Mouse (Mus musculus): Measurements from ENCODE around the gene Rflnb. TPM values are rescaled to one million over a fixed set of nuclear protein-coding genes. Genes with fewer than 3 reads are reported as not detected.
"Not testable (repeated sequence)": the region's sequence is repeated elsewhere in the genome, so short reads cannot be mapped to it uniquely, and the experiment has no call there.

Rflnb gene
- polyA plus RNA-seq, 1 experiment = 16.0 TPM

GRCm38 (mm10) chr11:76019879-76020278 is 7.7 kb downstream of the Rflnb start:
- TF ChIP-seq POLR2A (IDR thresholded peaks at IDR 0.05; ENCODE audit: borderline replicate concordance, extremely low read depth, low read depth, low read length) = no peak
- TF ChIP-seq CTCF (IDR thresholded peaks at IDR 0.05; ENCODE audit: insufficient read depth, low read length) = no peak
- no peaks in the 10 kb centered on the region for H3K4me1 ChIP-seq (ENCODE audit: control insufficient read depth, insufficient read depth, low read length)
- DNase-seq = no peak
- H3K4me3 ChIP-seq (replicated peaks; ENCODE audit: extremely low read depth, low read depth, low read length) = no peak overlapping the region
- WGBS = 81% methylated on average over 4 of the region's 4 CpGs

DNA sequence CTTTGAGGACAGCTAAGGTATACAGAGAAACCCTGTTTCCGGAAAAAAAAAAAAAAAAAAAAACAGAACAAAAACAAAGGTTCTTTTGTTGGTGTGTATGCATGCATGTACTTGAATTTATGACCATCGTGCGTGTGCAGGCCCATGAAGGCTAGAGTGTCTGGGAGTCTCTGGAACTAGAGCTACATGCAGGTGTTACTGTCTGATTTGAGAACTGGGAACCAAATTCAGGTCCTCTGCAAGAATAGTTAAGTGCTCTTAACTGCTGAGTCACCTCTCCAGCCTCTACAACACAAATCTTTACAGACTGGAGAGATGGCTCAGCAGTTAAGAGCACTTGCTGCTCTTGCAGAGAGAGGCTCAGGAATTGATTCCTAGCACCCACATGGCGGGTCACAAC is 11.8 kb downstream of the Rflnb start:
- Histone ChIP-seq H3K4me1 (ENCODE audit: control insufficient read depth, insufficient read depth, low read length) (no peaks in the 10 kb centered on the region), H3K4me3 (replicated peaks; ENCODE audit: extremely low read depth, low read depth, low read length) (no peak overlapping the region)
- no peak for DNase-seq
- TF ChIP-seq POLR2A (IDR thresholded peaks at IDR 0.05; ENCODE audit: borderline replicate concordance, extremely low read depth, low read depth, low read length) (no peak), CTCF (IDR thresholded peaks at IDR 0.05; ENCODE audit: insufficient read depth, low read length) (no peak)
- WGBS = 61% methylated on average over 4 of the region's 4 CpGs

- no peak for DNase-seq
- WGBS = 75% methylated on average over 6 of the region's 6 CpGs
- H3K4me3 ChIP-seq (replicated peaks; ENCODE audit: extremely low read depth, low read depth, low read length) = no peak overlapping the region
- H3K4me1 ChIP-seq (ENCODE audit: control insufficient read depth, insufficient read depth, low read length) = no peaks in the 10 kb centered on the region
- TF ChIP-seq POLR2A (IDR thresholded peaks at IDR 0.05; ENCODE audit: borderline replicate concordance, extremely low read depth, low read depth, low read length) = no peak
- no peak for TF ChIP-seq CTCF (IDR thresholded peaks at IDR 0.05; ENCODE audit: insufficient read depth, low read length)
Measured at GRCm38 (mm10) chr11:76015251-76015650, 12.3 kb downstream of the Rflnb start.

GRCm38 (mm10) chr11:76010838-76011624 is 16.6 kb downstream of the Rflnb start:
- TF ChIP-seq POLR2A (IDR thresholded peaks at IDR 0.05; ENCODE audit: borderline replicate concordance, extremely low read depth, low read depth, low read length) (no peak), CTCF (IDR thresholded peaks at IDR 0.05; ENCODE audit: insufficient read depth, low read length) (no peak)
- Histone ChIP-seq H3K4me3 (replicated peaks; ENCODE audit: extremely low read depth, low read depth, low read length) (no peak overlapping the region), H3K4me1 (ENCODE audit: control insufficient read depth, insufficient read depth, low read length) (no peaks in the 10 kb centered on the region)
- no peak for DNase-seq
- 68% methylated on average over 9 of the region's 9 CpGs for WGBS

GRCm38 (mm10) chr11:76009101-76009500 is 18.5 kb downstream of the Rflnb start:
- DNase-seq = no peak
- Histone ChIP-seq H3K4me3 (replicated peaks; ENCODE audit: extremely low read depth, low read depth, low read length) (no peak overlapping the region), H3K4me1 (ENCODE audit: control insufficient read depth, insufficient read depth, low read length) (no peaks in the 10 kb centered on the region)
- WGBS = 71% methylated on average over 6 of the region's 6 CpGs
- TF ChIP-seq POLR2A (IDR thresholded peaks at IDR 0.05; ENCODE audit: borderline replicate concordance, extremely low read depth, low read depth, low read length) (no peak), CTCF (IDR thresholded peaks at IDR 0.05; ENCODE audit: insufficient read depth, low read length) (no peak)

DNA sequence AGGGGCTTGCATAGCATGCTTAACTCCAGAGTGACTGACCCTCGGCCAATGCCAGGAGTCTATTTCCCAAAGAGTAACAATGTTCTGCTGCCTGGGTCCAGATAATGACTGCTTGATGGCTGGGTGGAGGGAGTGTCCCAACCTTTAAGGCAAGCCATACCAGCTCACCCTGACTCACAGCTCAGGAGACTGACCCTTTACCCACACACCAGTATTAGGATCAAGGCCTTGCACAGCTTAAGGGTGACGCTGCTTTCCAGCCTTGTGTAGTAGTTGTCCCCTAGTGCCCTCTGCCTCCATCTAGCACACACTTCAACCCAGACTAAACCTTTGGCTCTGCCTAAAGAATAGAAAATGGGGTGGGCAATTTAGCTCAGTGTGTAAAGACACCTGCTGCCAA is 19.4 kb downstream of the Rflnb start:
- TF ChIP-seq CTCF (IDR thresholded peaks at IDR 0.05; ENCODE audit: insufficient read depth, low read length) (no peak), POLR2A (IDR thresholded peaks at IDR 0.05; ENCODE audit: borderline replicate concordance, extremely low read depth, low read depth, low read length) (no peak)
- DNase-seq = no peak
- Histone ChIP-seq H3K4me3 (replicated peaks; ENCODE audit: extremely low read depth, low read depth, low read length) (no peak overlapping the region), H3K4me1 (ENCODE audit: control insufficient read depth, insufficient read depth, low read length) (no peaks in the 10 kb centered on the region)
- 90% methylated on average over 2 of the region's 2 CpGs for WGBS

DNA sequence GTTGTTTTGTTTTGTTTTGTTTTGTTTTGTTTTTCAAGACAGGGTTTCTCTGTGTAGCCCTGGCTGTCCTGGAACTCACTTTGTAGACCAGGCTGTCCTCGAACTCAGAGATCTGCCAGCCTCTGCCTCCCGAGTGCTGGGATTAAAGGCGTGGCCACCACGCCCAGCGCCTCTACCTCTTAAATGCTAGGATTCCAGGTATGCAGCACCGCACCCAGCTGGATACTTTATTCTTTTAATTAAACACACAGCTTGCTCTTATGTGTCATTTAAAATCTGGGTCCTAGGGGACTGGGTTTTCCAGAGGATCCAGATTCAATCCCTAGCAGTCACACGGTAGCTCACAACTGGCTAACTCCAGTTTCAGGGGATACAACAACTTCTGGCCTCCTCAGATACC is 23.3 kb downstream of the Rflnb start:
- 87% methylated on average over 7 of the region's 7 CpGs for WGBS
- not testable (repeated sequence) for DNase-seq; H3K4me1 ChIP-seq (ENCODE audit: control insufficient read depth, insufficient read depth, low read length); H3K4me3 ChIP-seq (replicated peaks; ENCODE audit: extremely low read depth, low read depth, low read length)

DNA sequence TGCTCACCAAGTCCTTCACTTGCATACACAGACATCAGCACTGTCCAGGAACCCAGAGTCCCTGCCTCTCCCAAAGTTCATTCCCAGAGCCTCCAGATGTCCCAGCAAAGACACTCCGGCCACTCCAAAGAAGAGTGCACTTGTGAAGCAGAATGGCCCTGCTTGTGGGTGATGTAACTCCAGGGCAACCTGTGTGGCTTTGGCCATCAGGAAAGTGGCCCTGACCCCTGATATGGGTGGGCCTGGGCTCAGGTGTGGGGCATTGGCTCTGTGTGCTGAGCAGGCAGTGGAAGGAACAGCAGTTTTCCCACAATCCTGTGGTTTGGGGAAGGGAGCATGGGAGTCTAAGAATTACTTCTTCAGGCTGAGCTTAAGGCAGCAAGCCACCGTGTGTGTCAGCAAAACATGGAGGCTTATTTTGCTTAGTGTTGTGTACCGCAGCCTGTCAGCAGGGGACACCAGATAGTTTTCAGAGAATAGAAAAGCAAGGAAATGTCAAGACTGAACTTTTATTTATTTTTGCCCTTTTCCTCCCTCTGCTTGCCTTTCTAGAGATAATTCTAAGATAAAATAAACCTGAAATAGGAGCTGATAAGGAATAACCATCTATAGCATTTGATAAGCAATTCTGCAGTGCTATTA is 26.2 kb downstream of the Rflnb start:
- TF ChIP-seq POLR2A (IDR thresholded peaks at IDR 0.05; ENCODE audit: borderline replicate concordance, extremely low read depth, low read depth, low read length) = no peak
- 33% methylated on average over 3 of the region's 3 CpGs for WGBS
- no peak overlapping the region for H3K4me3 ChIP-seq (replicated peaks; ENCODE audit: extremely low read depth, low read depth, low read length)
- no peak for DNase-seq
- H3K4me1 ChIP-seq (ENCODE audit: control insufficient read depth, insufficient read depth, low read length) = no peaks in the 10 kb centered on the region; the same call in 1 of the 2 replicates

GRCm38 (mm10) chr11:76000701-76001100 is 26.9 kb downstream of the Rflnb start:
- WGBS = 82% methylated on average over 5 of the region's 5 CpGs
- H3K4me1 ChIP-seq (ENCODE audit: control insufficient read depth, insufficient read depth, low read length) = no peaks in the 10 kb centered on the region; the same call in 1 of the 2 replicates
- no peak overlapping the region for H3K4me3 ChIP-seq (replicated peaks; ENCODE audit: extremely low read depth, low read depth, low read length)
- TF ChIP-seq CTCF (IDR thresholded peaks at IDR 0.05; ENCODE audit: insufficient read depth, low read length) (no peak), POLR2A (IDR thresholded peaks at IDR 0.05; ENCODE audit: borderline replicate concordance, extremely low read depth, low read depth, low read length) (no peak)
- no peak for DNase-seq
